Mouse (Mus musculus) neural tube, embryonic 11.5 days (tissue): ENCODE measurements around the gene Phf19. TPM values are rescaled to one million over a fixed set of nuclear protein-coding genes. Genes with fewer than 3 reads are reported as not detected.

Experiments used
- ATAC-seq: fragments of 200-750 bp; cut with Nextera tagmentation; 2 replicates; pipeline ENCODE4 v1.8.0; 2017; ENCODE audit warnings: moderate number of reproducible peaks, mild to moderate bottlenecking, moderate TSS enrichment, moderate library complexity; ENCODE audit not compliant: insufficient read depth, low FRiP score, low TSS enrichment
- DNase-seq: peaks from one replicate; pipeline ENCODE4 v3.0.0-alpha.2; 2015; ENCODE audit warnings: low spot score
- H3K27ac ChIP-seq: fragments of 300-500 bp; sonication (generic); 2 replicates; pipeline ENCODE4 v1.5.1; 2014; ENCODE audit warnings: low read depth, mild to moderate bottlenecking, low read length
- H3K27me3 ChIP-seq: fragments of 300-500 bp; sonication (generic); 2 replicates; pipeline ENCODE4 v1.6.1; 2014; ENCODE audit warnings: mild to moderate bottlenecking, low read length, mixed read lengths; ENCODE audit not compliant: control insufficient read depth, insufficient read depth
- H3K36me3 ChIP-seq: fragments of 300-500 bp; sonication (generic); 2 replicates; pipeline ENCODE4 v1.6.1; 2014; ENCODE audit warnings: mild to moderate bottlenecking, low read length, moderate library complexity, mixed read lengths; ENCODE audit not compliant: control insufficient read depth, insufficient read depth
- H3K4me1 ChIP-seq: fragments of 300-500 bp; sonication (generic); 2 replicates; pipeline ENCODE4 v1.6.1; 2014; ENCODE audit warnings: low read length, mixed read lengths; ENCODE audit not compliant: control insufficient read depth, insufficient read depth
- H3K4me2 ChIP-seq: fragments of 300-500 bp; sonication (generic); 2 replicates; pipeline ENCODE4 v1.6.1; 2014; ENCODE audit warnings: low read depth, mild to moderate bottlenecking, moderate library complexity
- H3K4me3 ChIP-seq: fragments of 300-500 bp; sonication (generic); 2 replicates; pipeline ENCODE4 v1.5.1; 2014; ENCODE audit warnings: low read depth, low read length
- H3K9ac ChIP-seq: fragments of 300-500 bp; sonication (generic); 2 replicates; pipeline ENCODE4 v1.6.1; 2014; ENCODE audit warnings: mild to moderate bottlenecking, low read length
- H3K9me3 ChIP-seq: fragments of 300-500 bp; sonication (generic); 2 replicates; pipeline ENCODE4 v1.6.1; 2016; ENCODE audit warnings: low read length; ENCODE audit not compliant: control insufficient read depth
- WGBS: fragments of 180-500 bp; shearing (Covaris S2); extraction: QIAGEN DNeasy Blood & Tissue Kit; methylation state at CpG from one replicate; pipeline ENCODE4 v1.1.7; 2014; 5-methylcytosine and 5-hydroxymethylcytosine counted together
- polyA plus RNA-seq: library from polyadenylated mRNA; unstranded; fragments of >200 nt; fragmentation: Nextera tagmentation; extraction: Ambion mirVana; gene quantifications from 2 replicates; pipeline ENCODE4 v1.2.1, GENCODE M21; 2014

Phf19 gene
- polyA plus RNA-seq, 1 experiment from 2014 or later = 1.9 TPM

- no peak overlapping the region for H3K27ac ChIP-seq
- H3K4me1 ChIP-seq = no peaks in the 10 kb centered on the region
- no peaks in the 10 kb centered on the region for H3K27me3 ChIP-seq
- no peaks in the 10 kb centered on the region for H3K9me3 ChIP-seq
- H3K4me3 ChIP-seq = no peak overlapping the region
- DNase-seq = no peak
- no peaks in the 10 kb centered on the region for H3K36me3 ChIP-seq
- WGBS = 25% methylated on average over 2 of the region's 2 CpGs
- H3K4me2 ChIP-seq = no peak overlapping the region
- H3K9ac ChIP-seq = no peak overlapping the region
- ATAC-seq = no peak
These were observed 8.9 kb upstream of the Phf19 start for GRCm38 (mm10) chr2:34922729-34923128.

- ATAC-seq = no peak
- no peak overlapping the region for H3K9ac ChIP-seq
- no peak for DNase-seq
- H3K9me3 ChIP-seq = no peaks in the 10 kb centered on the region
- H3K4me2 ChIP-seq = no peak overlapping the region
- H3K4me1 ChIP-seq = no peaks in the 10 kb centered on the region
- no peaks in the 10 kb centered on the region for H3K36me3 ChIP-seq
- WGBS = 64% methylated on average over 2 of the region's 2 CpGs
- no peak overlapping the region for H3K4me3 ChIP-seq
- H3K27me3 ChIP-seq = no peaks in the 10 kb centered on the region; the same call in 1 of the 2 replicates
- no peak overlapping the region for H3K27ac ChIP-seq
These were observed 6.3 kb upstream of the Phf19 start for GRCm38 (mm10) chr2:34920144-34920543.

- H3K4me2 ChIP-seq = no peak overlapping the region; the same call in 1 of the 2 replicates
- H3K4me3 ChIP-seq = no peak overlapping the region
- no peaks in the 10 kb centered on the region for H3K36me3 ChIP-seq
- H3K9ac ChIP-seq = no peak overlapping the region
- peaks cover 6% of the 10 kb centered on the region; the same call in 1 of the 2 replicates for H3K4me1 ChIP-seq
- no peak for DNase-seq
- 50% methylated on average over 2 of the region's 2 CpGs for WGBS
- H3K27me3 ChIP-seq = peaks cover 38% of the 10 kb centered on the region
- H3K9me3 ChIP-seq = no peaks in the 10 kb centered on the region
- no peak for ATAC-seq
- no peak overlapping the region for H3K27ac ChIP-seq
These were observed 1.3 kb upstream of the Phf19 start for GRCm38 (mm10) chr2:34915103-34915502.

GRCm38 (mm10) chr2:34914823-34915082 lies 927 bp upstream of the Phf19 start:
- ATAC-seq (no peak), DNase-seq (no peak)
- peaks cover 38% of the 10 kb centered on the region for H3K27me3 ChIP-seq
- no peak overlapping the region for H3K9ac ChIP-seq
- H3K27ac ChIP-seq = no peak overlapping the region
- WGBS = 12% methylated on average over 2 of the region's 2 CpGs
- no peak overlapping the region for H3K4me3 ChIP-seq
- H3K4me1 ChIP-seq = peaks cover 6% of the 10 kb centered on the region; the same call in 1 of the 2 replicates
- H3K4me2 ChIP-seq = no peak overlapping the region; the same call in 1 of the 2 replicates
- no peaks in the 10 kb centered on the region for H3K9me3 ChIP-seq
- H3K36me3 ChIP-seq = no peaks in the 10 kb centered on the region

GRCm38 (mm10) chr2:34914069-34914822 lies 420 bp upstream of the Phf19 start:
- Histone ChIP-seq H3K4me1 (peaks cover 6% of the 10 kb centered on the region; the same call in 1 of the 2 replicates), H3K27me3 (peaks cover 38% of the 10 kb centered on the region), H3K27ac (no peak overlapping the region), H3K4me3 (peak overlapping the region; percentile 61), H3K9me3 (no peaks in the 10 kb centered on the region), H3K9ac (peak overlapping the region; percentile 57), H3K4me2 (peak overlapping the region; percentile 94), H3K36me3 (no peaks in the 10 kb centered on the region)
- ATAC-seq = peak; percentile 45
- DNase-seq = peak; percentile 30
- WGBS = 5% methylated on average over 42 of the region's 50 CpGs

GRCm38 (mm10) chr2:34912613-34913012 lies 1.2 kb downstream of the Phf19 start:
- no peak overlapping the region; the same call in 1 of the 2 replicates for H3K4me2 ChIP-seq
- peaks cover 6% of the 10 kb centered on the region; the same call in 1 of the 2 replicates for H3K4me1 ChIP-seq
- no peak for ATAC-seq
- no peak overlapping the region for H3K9ac ChIP-seq
- H3K36me3 ChIP-seq = no peaks in the 10 kb centered on the region
- peaks cover 38% of the 10 kb centered on the region for H3K27me3 ChIP-seq
- no peak for DNase-seq
- WGBS = 39% methylated on average over 7 of the region's 7 CpGs
- H3K4me3 ChIP-seq = no peak overlapping the region; the same call in 1 of the 2 replicates
- no peaks in the 10 kb centered on the region for H3K9me3 ChIP-seq
- no peak overlapping the region for H3K27ac ChIP-seq

- Histone ChIP-seq H3K4me3 (no peak overlapping the region), H3K4me2 (no peak overlapping the region), H3K27me3 (peaks cover 38% of the 10 kb centered on the region), H3K9ac (no peak overlapping the region), H3K9me3 (no peaks in the 10 kb centered on the region), H3K27ac (no peak overlapping the region), H3K4me1 (peaks cover 6% of the 10 kb centered on the region; the same call in 1 of the 2 replicates), H3K36me3 (no peaks in the 10 kb centered on the region)
- WGBS = 73% methylated on average over 5 of the region's 5 CpGs
- no peak for ATAC-seq
- DNase-seq = no peak
These were observed 2.0 kb downstream of the Phf19 start for GRCm38 (mm10) chr2:34911871-34912270.

- H3K4me2 ChIP-seq = no peak overlapping the region
- no peak overlapping the region for H3K9ac ChIP-seq
- DNase-seq (no peak), ATAC-seq (no peak)
- H3K36me3 ChIP-seq = no peaks in the 10 kb centered on the region
- H3K27ac ChIP-seq = no peak overlapping the region
- no peak overlapping the region for H3K4me3 ChIP-seq
- no peaks in the 10 kb centered on the region for H3K9me3 ChIP-seq
- H3K4me1 ChIP-seq = peaks cover 6% of the 10 kb centered on the region; the same call in 1 of the 2 replicates
- peaks cover 35% of the 10 kb centered on the region for H3K27me3 ChIP-seq
- WGBS = 85% methylated on average over 4 of the region's 4 CpGs
These were observed 4.1 kb downstream of the Phf19 start for GRCm38 (mm10) chr2:34909719-34910118.
